ENCODE assay signal across 8 mouse cellular contexts in genomic region chr5:31179301-31179765, GRCm38 (mm10). TPM values are rescaled to one million over a fixed set of nuclear protein-coding genes. Genes with fewer than 3 reads are reported as not detected.
DNase-seq lines count a peak whose midpoint lies in the region; ATAC-seq lines count a peak whose summit lies in the region.

No protein-coding gene starts in this region.

- H3K4me1 ChIP-seq in hindbrain, embryonic 13.5 days (replicated peaks) = peaks cover 28% of the 10 kb centered on the region
- peaks cover 46% of the 10 kb centered on the region for H3K4me1 ChIP-seq in liver, embryonic 13.5 days (replicated peaks)
- no peaks in the 10 kb centered on the region for H3K4me1 ChIP-seq in stomach, embryonic 15.5 days

- H3K9me3 ChIP-seq in hindbrain, embryonic 13.5 days = no peaks in the 10 kb centered on the region
- no peaks in the 10 kb centered on the region for H3K9me3 ChIP-seq in liver, embryonic 13.5 days (replicated peaks)
- H3K9me3 ChIP-seq in stomach, embryonic 15.5 days = no peaks in the 10 kb centered on the region

- peak overlapping the region; percentile 88 for H3K9ac ChIP-seq in hindbrain, embryonic 13.5 days
- H3K9ac ChIP-seq in liver, embryonic 13.5 days = peak overlapping the region; percentile 89
- H3K9ac ChIP-seq in stomach, embryonic 15.5 days = peak overlapping the region; percentile 50

- no peaks in the 10 kb centered on the region for H3K27me3 ChIP-seq in hindbrain, embryonic 13.5 days
- no peaks in the 10 kb centered on the region for H3K27me3 ChIP-seq in liver, embryonic 13.5 days
- no peaks in the 10 kb centered on the region for H3K27me3 ChIP-seq in stomach, embryonic 15.5 days (replicated peaks)

- H3K36me3 ChIP-seq in hindbrain, embryonic 13.5 days = peaks cover 9% of the 10 kb centered on the region
- H3K36me3 ChIP-seq in liver, embryonic 13.5 days = peaks cover 14% of the 10 kb centered on the region
- peaks cover 5% of the 10 kb centered on the region; the same call in 1 of the 2 replicates for H3K36me3 ChIP-seq in stomach, embryonic 15.5 days

- H3K4me2 ChIP-seq in hindbrain, embryonic 13.5 days = peak overlapping the region; percentile 93
- peak overlapping the region; percentile 92 for H3K4me2 ChIP-seq in liver, embryonic 13.5 days
- peak overlapping the region; percentile 83 for H3K4me2 ChIP-seq in stomach, embryonic 15.5 days

- WGBS in hindbrain, embryonic 13.5 days = 2% methylated on average over 25 of the region's 25 CpGs
- under 1% methylated on average over 25 of the region's 25 CpGs for WGBS in liver, embryonic 13.5 days (ENCODE audit: insufficient replicate concordance)
- WGBS in stomach, embryonic 15.5 days = under 1% methylated on average over 25 of the region's 25 CpGs

- peak overlapping the region; percentile 94 for H3K27ac ChIP-seq in hindbrain, embryonic 13.5 days
- H3K27ac ChIP-seq in liver, embryonic 13.5 days = peak overlapping the region; percentile 98
- H3K27ac ChIP-seq in stomach, embryonic 15.5 days = peak overlapping the region; percentile 99

- ATAC-seq in cerebellum, adult (ENCODE audit: insufficient number of reproducible peaks, low FRiP score, low TSS enrichment) = peak; percentile 8
- peak; percentile 85 for ATAC-seq in hindbrain, embryonic 13.5 days (ENCODE audit: low FRiP score)
- peak; percentile 49 for ATAC-seq in liver, embryonic 13.5 days (ENCODE audit: low read depth)
- ATAC-seq in stomach, embryonic 15.5 days (ENCODE audit: insufficient read depth, low FRiP score, low read depth) = peak; percentile 45

- DNase-seq in cerebellum, postnatal 36 days = no peak
- DNase-seq in 416B (ENCODE audit: low read depth) = peak; percentile 84
- DNase-seq in embryo, embryonic 11 days = peak; percentile 55
- DNase-seq in liver, embryonic 13.5 days = peak; percentile 52
- DNase-seq in spleen, adult 18-20 months = no peak

- peak overlapping the region; percentile 70 for H3K4me3 ChIP-seq in hindbrain, embryonic 13.5 days
- peak overlapping the region; percentile 96 for H3K4me3 ChIP-seq in liver, embryonic 13.5 days (replicated peaks)
- peak overlapping the region; percentile 90 for H3K4me3 ChIP-seq in stomach, embryonic 15.5 days (replicated peaks)

RNA-seq across cellular contexts. Expression of gene Gm29609, which starts 0.4 kb away (rescaled TPM):
- 0.78 and 1.8 TPM in 2 replicates for polyA plus RNA-seq in hindbrain, embryonic 13.5 days (2015; fragmentation: Nextera tagmentation; extraction: Ambion mirVana)
- polyA plus RNA-seq in liver, embryonic 13.5 days (2015; fragmentation: Nextera tagmentation; extraction: Ambion mirVana) = 0.36 and 0.52 TPM in 2 replicates
- polyA plus RNA-seq in stomach, embryonic 15.5 days (2015; fragmentation: Nextera tagmentation; extraction: Ambion mirVana) = 0.68 and 1.8 TPM in 2 replicates

RNA-seq across cellular contexts. Expression of gene Gtf3c2, which starts 0.6 kb away (rescaled TPM):
- polyA plus RNA-seq in hindbrain, embryonic 13.5 days (2015; fragmentation: Nextera tagmentation; extraction: Ambion mirVana) = 67.5 and 72.2 TPM in 2 replicates
- polyA plus RNA-seq in liver, embryonic 13.5 days (2015; fragmentation: Nextera tagmentation; extraction: Ambion mirVana) = 31.5 and 37.0 TPM in 2 replicates
- polyA plus RNA-seq in stomach, embryonic 15.5 days (2015; fragmentation: Nextera tagmentation; extraction: Ambion mirVana) = 53.4 and 69.6 TPM in 2 replicates

RNA-seq across cellular contexts. Expression of gene Snx17, which starts 13.7 kb away (rescaled TPM):
- 126 TPM in 2 replicates for polyA plus RNA-seq in hindbrain, embryonic 13.5 days (2015; fragmentation: Nextera tagmentation; extraction: Ambion mirVana)
- polyA plus RNA-seq in liver, embryonic 13.5 days (2015; fragmentation: Nextera tagmentation; extraction: Ambion mirVana) = 49.6 and 49.7 TPM in 2 replicates
- 115 and 132 TPM in 2 replicates for polyA plus RNA-seq in stomach, embryonic 15.5 days (2015; fragmentation: Nextera tagmentation; extraction: Ambion mirVana)

RNA-seq across cellular contexts. Expression of gene Eif2b4, which starts 13.9 kb away (rescaled TPM):
- polyA plus RNA-seq in hindbrain, embryonic 13.5 days (2015; fragmentation: Nextera tagmentation; extraction: Ambion mirVana) = 77.0 and 77.9 TPM in 2 replicates
- 57.1 and 64.0 TPM in 2 replicates for polyA plus RNA-seq in liver, embryonic 13.5 days (2015; fragmentation: Nextera tagmentation; extraction: Ambion mirVana)
- polyA plus RNA-seq in stomach, embryonic 15.5 days (2015; fragmentation: Nextera tagmentation; extraction: Ambion mirVana) = 60.3 and 68.3 TPM in 2 replicates

RNA-seq across cellular contexts. Expression of gene Zfp513, which starts 22.8 kb away (rescaled TPM):
- polyA plus RNA-seq in hindbrain, embryonic 13.5 days (2015; fragmentation: Nextera tagmentation; extraction: Ambion mirVana) = 13.8 and 15.7 TPM in 2 replicates
- 2.3 and 2.6 TPM in 2 replicates for polyA plus RNA-seq in liver, embryonic 13.5 days (2015; fragmentation: Nextera tagmentation; extraction: Ambion mirVana)
- 8.6 and 9.8 TPM in 2 replicates for polyA plus RNA-seq in stomach, embryonic 15.5 days (2015; fragmentation: Nextera tagmentation; extraction: Ambion mirVana)

Comparison
In these comparisons a context has a peak if more than half of its experiments do, and no peak if none do; other contexts are left out.
1. ATAC-seq: peak in every context shown above with its lines; median percentile 85 in hindbrain, embryonic 13.5 days; 49 in liver, embryonic 13.5 days; 45 in stomach, embryonic 15.5 days; 8 in cerebellum, adult.
2. DNase-seq: peak in 416B (single experiment), embryo, embryonic 11 days (single experiment) and liver, embryonic 13.5 days (single experiment); none in cerebellum, postnatal 36 days (0 of 2) and spleen, adult 18-20 months (0 of 2).
3. Peak in every context shown above with its lines, with median percentiles within 50 percentile points of each other: H3K27ac ChIP-seq, H3K4me2 ChIP-seq, H3K4me3 ChIP-seq and H3K9ac ChIP-seq.